Mouse (Mus musculus) megakaryocyte, embryonic 14.5 days (primary cell): ENCODE results near the gene Kansl3.

Source experiments
- FLI1 ChIP-seq: IDR thresholded peaks from 2 replicates; pipeline ENCODE4 v1.6.1; 2012; ENCODE audit warnings: low read length, inconsistent platforms, mixed read lengths
- GATA1 ChIP-seq: IDR thresholded peaks from 3 replicates; pipeline ENCODE4 v1.6.1; 2012; ENCODE audit warnings: mixed read lengths, low read length, inconsistent platforms, borderline replicate concordance

GRCm38 (mm10) chr1:36323746-36324448 is 45.1 kb downstream of the Kansl3 start:
- no peak for TF ChIP-seq GATA1
- TF ChIP-seq FLI1, result no peak
